Mouse (Mus musculus) embryo, embryonic 9.5 days (tissue): ENCODE measurements around the gene Rnf149.

Source experiments
- DNase-seq: peaks from one replicate; pipeline ENCODE4 v3.0.0-alpha.2; 2017; ENCODE audit errors: extremely low spot score

Gene Rnf149

GRCm38 (mm10) chr1:39575778-39576375, 1.3 kb downstream of the Rnf149 start:
- peak; percentile 9 for DNase-seq

- DNase-seq: no peak
Measured at GRCm38 (mm10) chr1:39573890-39574289, 3.3 kb downstream of the Rnf149 start.

- DNase-seq: no peak
Measured at GRCm38 (mm10) chr1:39571653-39572052, 5.6 kb downstream of the Rnf149 start.

- DNase-seq: no peak
Measured at GRCm38 (mm10) chr1:39568079-39568478, 9.1 kb downstream of the Rnf149 start.

- DNase-seq: no peak
Measured at GRCm38 (mm10) chr1:39564603-39565002, 12.6 kb downstream of the Rnf149 start.

DNA sequence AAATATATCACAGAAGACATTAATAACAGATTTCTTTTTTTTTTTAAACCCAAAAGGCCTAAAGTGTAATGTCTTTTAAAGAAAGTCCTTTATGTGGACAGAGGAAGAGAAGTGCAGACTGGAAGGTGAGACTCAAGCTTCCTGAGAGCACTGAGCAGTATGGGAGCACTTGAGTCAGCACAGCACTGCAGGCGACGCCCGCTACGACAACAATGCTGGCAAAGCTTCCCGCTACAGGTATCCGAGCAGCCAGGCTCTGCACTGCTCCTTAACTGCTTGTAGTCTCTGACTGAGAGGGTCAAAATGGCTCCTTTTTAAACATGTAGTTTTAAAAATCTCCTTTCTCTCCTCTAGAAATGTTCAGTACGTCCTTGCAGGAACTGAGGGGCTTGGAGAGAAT, 14.0 kb downstream of the Rnf149 start:
- DNase-seq: no peak

- DNase-seq: no peak
Measured at GRCm38 (mm10) chr1:39561920-39562319, 15.3 kb downstream of the Rnf149 start.

DNA sequence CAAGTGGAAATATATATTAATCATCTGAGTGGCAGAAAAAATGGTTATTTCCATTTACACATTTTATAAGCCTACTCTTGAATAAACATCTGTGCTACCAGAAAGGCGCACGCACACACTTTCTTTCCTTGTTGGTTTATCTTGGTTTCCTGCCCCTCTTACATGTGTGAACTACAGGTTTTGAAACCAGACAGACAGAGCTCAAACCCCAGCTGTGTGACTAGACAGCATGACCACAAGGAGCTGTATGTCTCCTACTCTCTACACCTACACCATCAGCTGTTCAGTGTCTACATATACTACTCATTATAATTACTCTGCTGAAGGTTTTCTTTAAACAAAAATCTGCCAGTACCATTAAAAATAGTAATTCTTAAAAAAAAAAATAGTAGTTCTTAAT, 18.2 kb downstream of the Rnf149 start:
- DNase-seq: no peak

GRCm38 (mm10) chr1:39555556-39556415, 21.4 kb downstream of the Rnf149 start:
- DNase-seq: no peak

DNA sequence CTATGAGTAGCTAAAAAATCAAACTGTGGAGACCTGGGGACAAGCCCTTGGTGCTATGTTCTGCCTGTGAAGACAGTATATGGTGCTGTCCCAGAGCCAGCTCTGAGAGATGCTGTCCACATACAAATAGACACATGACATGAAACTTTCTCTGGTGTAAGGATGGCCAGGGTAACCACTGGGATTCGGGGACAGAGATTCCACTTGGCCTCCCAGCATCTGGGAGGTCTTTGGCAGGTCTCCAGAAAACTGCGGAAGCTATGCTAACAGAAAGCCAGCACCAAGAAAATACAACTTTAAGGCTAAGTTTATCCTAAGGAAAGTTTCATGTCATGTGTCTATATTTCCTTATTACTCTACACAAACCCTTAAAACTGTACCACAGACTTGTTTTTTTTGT, 27.4 kb downstream of the Rnf149 start:
- DNase-seq: no peak

DNA sequence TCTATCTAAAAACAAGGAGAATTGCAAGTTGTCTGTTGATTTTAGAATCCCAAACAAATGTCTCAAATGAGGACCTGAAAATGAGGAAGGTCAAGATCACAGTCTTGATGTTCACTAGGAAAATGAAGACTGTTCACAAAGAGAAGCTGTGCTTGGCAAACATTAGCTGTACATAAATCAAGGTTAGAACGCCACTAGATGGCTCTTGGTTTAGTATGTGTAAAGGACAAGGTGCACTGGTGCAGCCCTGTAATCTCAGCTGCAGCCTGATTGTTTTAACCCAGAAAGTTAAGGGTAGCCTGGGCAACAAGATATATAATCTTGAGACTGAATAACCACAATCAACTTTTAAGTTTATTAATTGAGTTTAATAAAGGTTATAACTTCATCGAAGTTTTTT, 30.0 kb downstream of the Rnf149 start:
- no peak for DNase-seq

- DNase-seq: no peak
Measured at GRCm38 (mm10) chr1:39546160-39546866, 30.9 kb downstream of the Rnf149 start.

GRCm38 (mm10) chr1:39545589-39545988, 31.6 kb downstream of the Rnf149 start:
- no peak for DNase-seq

DNA sequence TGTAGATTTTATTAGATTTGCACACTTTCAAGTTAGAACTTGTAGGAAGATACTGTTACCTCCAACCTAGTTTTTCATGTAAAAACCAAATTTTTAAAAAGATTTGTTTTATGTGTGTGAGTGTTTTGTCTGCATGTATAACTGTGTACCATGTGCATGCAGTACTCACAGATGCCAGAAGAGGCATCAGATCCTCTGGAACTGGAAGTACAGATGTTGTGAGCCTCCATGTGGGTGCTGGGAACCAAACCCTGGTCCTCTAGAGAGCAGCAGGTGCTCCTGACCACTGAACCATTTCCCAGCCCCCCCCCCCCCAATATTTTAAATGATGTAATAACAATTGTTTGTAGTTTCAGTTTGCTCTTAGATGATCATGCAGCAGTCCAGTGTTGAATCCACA, 36.6 kb downstream of the Rnf149 start:
- no peak for DNase-seq

GRCm38 (mm10) chr1:39537631-39538380, 39.4 kb downstream of the Rnf149 start:
- DNase-seq: no peak

- DNase-seq: no peak
Measured at GRCm38 (mm10) chr1:39536701-39537100, 40.5 kb downstream of the Rnf149 start.

- DNase-seq: peak; percentile 99
Measured at GRCm38 (mm10) chr1:39535515-39536311, 41.5 kb downstream of the Rnf149 start.

DNA sequence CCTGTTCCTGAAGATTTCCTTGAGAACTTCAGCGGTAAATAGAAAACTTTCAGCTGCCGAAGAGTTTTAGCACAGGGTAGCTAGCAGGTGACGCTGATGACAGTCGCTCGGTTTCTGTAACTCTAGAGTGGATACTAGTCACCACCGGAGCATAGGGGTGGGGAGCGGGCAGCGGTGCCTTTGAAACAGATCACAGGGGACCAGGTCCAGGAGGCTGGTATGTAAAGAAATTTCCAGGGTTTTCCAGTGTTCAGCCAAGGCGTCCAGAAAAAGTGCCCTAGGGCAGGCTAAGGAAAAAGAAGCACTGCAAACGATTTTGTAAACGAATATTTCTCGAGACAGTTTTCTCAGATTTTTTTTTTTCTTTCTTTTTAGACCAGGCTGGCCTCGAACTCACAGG, 42.4 kb downstream of the Rnf149 start, which contains the start of gene Cnot11:
Gene Cnot11, plus strand, starts transcription at position 162 of the 400 bp plus-strand sequence.
- no peak for DNase-seq

DNA sequence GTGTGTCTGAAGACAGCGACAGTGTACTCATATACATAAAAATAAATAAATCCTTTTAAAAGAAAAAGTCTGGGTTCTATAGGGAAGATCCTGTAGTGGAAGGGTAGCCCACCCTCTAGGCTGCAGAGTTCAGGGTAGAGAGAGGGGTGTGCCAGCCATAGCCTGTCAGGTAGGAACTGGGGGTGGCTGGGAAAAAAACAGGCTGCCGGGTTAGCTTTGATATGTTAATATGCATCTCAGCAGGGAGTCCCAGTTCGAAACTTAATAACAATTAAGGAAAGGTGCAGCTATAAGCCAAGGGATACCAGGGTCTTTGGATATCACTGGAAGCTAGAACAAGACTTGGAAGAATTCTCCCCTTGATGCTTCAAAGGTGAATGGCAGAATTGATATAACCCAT, 43.3 kb downstream of the Rnf149 start:
- no peak for DNase-seq

DNA sequence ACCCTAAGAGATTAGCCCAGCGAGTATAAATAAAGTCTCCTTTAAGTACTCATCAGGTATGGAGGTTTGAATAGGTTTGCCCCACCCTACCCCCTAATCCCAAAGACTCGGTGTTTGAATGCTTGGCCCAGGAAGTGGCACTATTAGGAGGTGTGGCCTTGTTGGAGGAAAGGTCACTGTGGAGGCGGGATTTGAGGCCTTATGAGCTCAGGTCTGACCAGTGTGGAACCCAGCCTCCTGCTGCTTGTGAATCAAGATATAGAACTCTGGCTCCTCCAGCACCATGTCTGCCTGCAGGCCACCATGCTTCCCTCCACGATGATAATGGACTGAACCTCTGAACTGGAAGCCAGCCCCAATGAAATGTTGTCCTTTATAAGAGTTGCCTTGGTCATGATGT, 46.2 kb downstream of the Rnf149 start:
- no peak for DNase-seq
